Comparison of ENCODE assay signal across 9 mouse cellular contexts in the genomic region with DNA sequence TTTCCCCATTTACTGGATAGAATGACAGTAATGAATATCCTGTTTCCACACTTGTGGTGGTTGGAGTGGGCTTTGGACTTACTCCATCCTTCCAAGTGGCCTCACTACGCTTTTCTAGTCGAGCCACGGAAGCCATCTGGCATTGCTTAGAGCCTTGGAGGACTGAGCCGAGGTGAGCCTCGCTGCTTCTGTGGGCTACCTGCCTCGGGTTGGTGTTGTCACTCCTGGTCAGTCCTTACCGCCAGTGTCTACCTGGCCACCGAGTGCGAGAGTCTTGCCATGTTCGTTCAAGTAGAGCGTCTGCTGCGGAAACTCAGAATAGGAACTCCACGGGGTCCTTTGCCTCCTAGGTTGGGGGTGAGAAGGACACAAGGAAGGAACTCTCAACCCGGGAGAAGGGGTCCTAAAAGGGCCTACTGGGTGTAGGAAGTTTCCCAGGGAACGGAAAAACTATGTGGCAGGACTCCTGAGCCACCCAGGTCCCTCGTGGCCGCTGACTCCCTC. TPM values are rescaled to one million over a fixed set of nuclear protein-coding genes. Genes with fewer than 3 reads are reported as not detected.
A peak's percentile ranks its signal among the peaks of the same experiment; 100 is the strongest.
DNase-seq lines count a peak whose midpoint lies in the region; ATAC-seq and TF ChIP-seq lines count a peak whose summit lies in the region.
"Had no signal": no experiment of that assay in that cellular context is flagged by ENCODE, and none has a peak within 500 bp of the region (broad histone marks: within the 10 kb centered on the region; RNA-seq: fewer than 3 reads in every experiment).

No protein-coding gene starts in this region.

- H3K4me1 ChIP-seq in testis, adult 2 months (ENCODE audit: control insufficient read depth, insufficient read depth, low read length), result peaks cover 15% of the 10 kb centered on the region
- H3K4me1 ChIP-seq in liver, embryonic 12.5 days, result peaks cover 25% of the 10 kb centered on the region
- H3K4me1 ChIP-seq in stomach, postnatal 0 days (replicated peaks; ENCODE audit: control insufficient read depth, insufficient read depth), result peaks cover 6% of the 10 kb centered on the region

- TF ChIP-seq EP300 in stomach, postnatal 0 days (optimal IDR thresholded peaks at IDR 0.05), result no peak

- no peak overlapping the region for H3K9ac ChIP-seq in liver, embryonic 12.5 days
- H3K9ac ChIP-seq in stomach, postnatal 0 days (ENCODE audit: low read length), result peak overlapping the region; percentile 35

- no peak for ATAC-seq in liver, embryonic 12.5 days
- no peak for ATAC-seq in stomach, postnatal 0 days (ENCODE audit: low FRiP score, low TSS enrichment)

- TF ChIP-seq POLR2A in testis, adult 2 months (IDR thresholded peaks at IDR 0.05; ENCODE audit: control insufficient read depth, low read depth, low read length), result no peak

- H3K4me2 ChIP-seq in liver, embryonic 12.5 days, result peak overlapping the region; percentile 59
- H3K4me2 ChIP-seq in stomach, postnatal 0 days (replicated peaks; ENCODE audit: low read depth), result peak overlapping the region; percentile 64

- peak; percentile 45 for DNase-seq in embryo, embryonic 11 days
- DNase-seq in embryo, embryonic 9.5 days (ENCODE audit: extremely low spot score), result no peak
- DNase-seq in testis, postnatal 14 days (ENCODE audit: low spot score), result no peak
- no peak for DNase-seq in stomach, postnatal 0 days (ENCODE audit: low spot score)
- no peak for DNase-seq in kidney, postnatal 36 days
- DNase-seq in Muller cell, postnatal 12 days (ENCODE audit: inconsistent ontology term), result no peak
- DNase-seq: right cerebral cortex, postnatal 4 days had no signal

- H3K9me3 ChIP-seq in liver, embryonic 12.5 days (replicated peaks), result no peaks in the 10 kb centered on the region
- H3K9me3 ChIP-seq in stomach, postnatal 0 days (ENCODE audit: control insufficient read depth, low read length), result no peaks in the 10 kb centered on the region

- H3K27me3 ChIP-seq in testis, adult 2 months (ENCODE audit: control insufficient read depth, insufficient read depth, low read length), result peaks cover 2% of the 10 kb centered on the region; the same call in 1 of the 2 replicates
- peaks cover 86% of the 10 kb centered on the region for H3K27me3 ChIP-seq in liver, embryonic 12.5 days (replicated peaks)
- H3K27me3 ChIP-seq in stomach, postnatal 0 days (ENCODE audit: control insufficient read depth, insufficient read depth, low read length), result 0 out of 2 replicates have a peak, but pooled peaks cover 2% of the 10 kb centered on the region

- H3K27ac ChIP-seq in testis, adult 2 months (ENCODE audit: control insufficient read depth, insufficient read depth, low read depth, low read length), result no peak overlapping the region
- H3K27ac ChIP-seq in liver, embryonic 12.5 days, result no peak overlapping the region
- peak overlapping the region; percentile 63 for H3K27ac ChIP-seq in stomach, postnatal 0 days (replicated peaks)

- no peak for TF ChIP-seq CTCF in testis, adult 2 months (IDR thresholded peaks at IDR 0.05; ENCODE audit: control insufficient read depth, insufficient read depth, insufficient replicate concordance, low read depth, low read length)
- no peak for TF ChIP-seq CTCF in stomach, postnatal 0 days (IDR thresholded peaks at IDR 0.05; ENCODE audit: low read depth)

- H3K36me3 ChIP-seq in testis, adult 2 months (ENCODE audit: control insufficient read depth, insufficient read depth, low read length), result no peaks in the 10 kb centered on the region
- H3K36me3 ChIP-seq in liver, embryonic 12.5 days, result no peaks in the 10 kb centered on the region
- H3K36me3 ChIP-seq in stomach, postnatal 0 days (ENCODE audit: control insufficient read depth, insufficient read depth, low read length), result no peaks in the 10 kb centered on the region

- H3K4me3 ChIP-seq in testis, adult 2 months (ENCODE audit: control insufficient read depth, low read depth, low read length), result peak overlapping the region; percentile 79
- peak overlapping the region; percentile 24 for H3K4me3 ChIP-seq in liver, embryonic 12.5 days
- H3K4me3 ChIP-seq in stomach, postnatal 0 days (ENCODE audit: low read depth, low read length), result peak overlapping the region; percentile 35

- 5% methylated on average over 17 of the region's 17 CpGs for WGBS in liver, embryonic 12.5 days (ENCODE audit: insufficient replicate concordance)
- WGBS in stomach, postnatal 0 days, result 8% methylated on average over 17 of the region's 17 CpGs

RNA-seq across cellular contexts. Expression of a gene that starts 9.1 kb away (rescaled TPM):
- polyA plus RNA-seq in testis, adult 2 months (2012; rRNA removed), result 1.7 and 1.9 TPM in 2 replicates
- polyA plus RNA-seq in liver, embryonic 12.5 days (2016; fragmentation: Nextera tagmentation; extraction: Ambion mirVana), result 0.32 and 0.61 TPM in 2 replicates
- polyA plus RNA-seq in stomach, postnatal 0 days (2015; fragmentation: Nextera tagmentation; extraction: Ambion mirVana), result 0.10 and 0.11 TPM in 2 replicates

RNA-seq across cellular contexts. Expression of a gene that starts 47.9 kb away (rescaled TPM):
- 23.7 and 23.9 TPM in 2 replicates for polyA plus RNA-seq in testis, adult 2 months (2012; rRNA removed)
- polyA plus RNA-seq in liver, embryonic 12.5 days (2016; fragmentation: Nextera tagmentation; extraction: Ambion mirVana), result 82.0 and 86.0 TPM in 2 replicates
- 37.5 and 41.6 TPM in 2 replicates for polyA plus RNA-seq in stomach, postnatal 0 days (2015; fragmentation: Nextera tagmentation; extraction: Ambion mirVana)

RNA-seq across cellular contexts. Expression of a gene that starts 52.5 kb away (rescaled TPM):
- polyA plus RNA-seq in testis, adult 2 months (2012; rRNA removed), result 9.4 and 10.9 TPM in 2 replicates
- polyA plus RNA-seq in liver, embryonic 12.5 days (2016; fragmentation: Nextera tagmentation; extraction: Ambion mirVana), result 0.57 and 0.64 TPM in 2 replicates
- polyA plus RNA-seq in stomach, postnatal 0 days (2015; fragmentation: Nextera tagmentation; extraction: Ambion mirVana), result 3.2 and 4.5 TPM in 2 replicates

Comparison
In these comparisons a context has a peak if more than half of its experiments do, and no peak if none do; other contexts are left out.
1. H3K4me3 ChIP-seq: peak in every context shown above with its lines; median percentile 79 in testis, adult 2 months; 35 in stomach, postnatal 0 days; 24 in liver, embryonic 12.5 days.